17 mouse cellular contexts compared by ENCODE assay signal in the genomic region with DNA sequence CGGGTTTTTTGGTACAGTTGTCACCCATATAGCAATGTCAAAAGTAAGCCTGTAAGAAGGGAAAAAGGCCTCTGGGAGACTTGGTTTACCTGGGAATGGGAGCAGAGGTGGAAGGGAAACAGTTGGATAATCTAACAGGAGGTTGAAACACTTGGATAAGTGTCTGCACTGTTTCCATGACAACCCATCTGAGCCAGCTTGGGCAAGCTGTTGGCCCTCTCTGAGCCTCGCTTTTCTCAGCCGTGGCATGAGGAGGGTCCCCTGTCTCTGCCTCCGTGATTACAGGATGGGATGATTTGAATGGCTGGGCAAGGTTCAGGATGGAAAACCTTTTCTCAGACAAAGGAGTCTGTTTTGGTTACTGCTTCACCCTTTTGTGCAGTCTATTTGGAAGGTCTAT.
DNase-seq lines count a peak whose midpoint lies in the region; ATAC-seq and TF ChIP-seq lines count a peak whose summit lies in the region.
"Had no signal": no experiment of that assay in that cellular context is flagged by ENCODE, and none has a peak within 500 bp of the region (broad histone marks: within the 10 kb centered on the region; RNA-seq: fewer than 3 reads in every experiment).

No protein-coding gene starts in this region.

- intact Hi-C loops in gastrocnemius, adult 2 months (cut with DNase I), result no loop called here

- H3K4me1 ChIP-seq in midbrain, embryonic 15.5 days, result 0 out of 2 replicates have a peak, but pooled peaks cover 4% of the 10 kb centered on the region
- H3K4me1 ChIP-seq in lung, adult 2 months (ENCODE audit: control insufficient read depth, insufficient read depth, low read length), result no peaks in the 10 kb centered on the region
- H3K4me1 ChIP-seq: embryonic facial prominence, embryonic 15.5 days; heart, embryonic 13.5 days; limb, embryonic 12.5 days; neural tube, embryonic 13.5 days had no signal

- H3K9me3 ChIP-seq in midbrain, embryonic 15.5 days, result no peaks in the 10 kb centered on the region
- H3K9me3 ChIP-seq: embryonic facial prominence, embryonic 15.5 days; neural tube, embryonic 13.5 days had no signal

- no peak for TF ChIP-seq CTCF in lung, adult 2 months (IDR thresholded peaks at IDR 0.05; ENCODE audit: insufficient read depth, low read length)
- no peak for TF ChIP-seq CTCF in gastrocnemius, adult 2 months (IDR thresholded peaks at IDR 0.05)

- no peak overlapping the region for H3K9ac ChIP-seq in midbrain, embryonic 15.5 days
- H3K9ac ChIP-seq: embryonic facial prominence, embryonic 15.5 days; heart, embryonic 13.5 days; limb, embryonic 12.5 days; lung, embryonic 14.5 days; neural tube, embryonic 13.5 days had no signal

- DNase-seq in cerebellum, postnatal 10 days, result peak; percentile 47 to 66
- DNase-seq in cerebellum, postnatal 4 days (ENCODE audit: low spot score in 2 of 2), result no peak
- peak; percentile 56 for DNase-seq in R1 (ENCODE audit: low read depth, low spot score)
- peak; percentile 61 to 78 for DNase-seq in layer of hippocampus, adult 18-20 months (ENCODE audit: low spot score in 2 of 2)
- DNase-seq in lung, adult 2 months, result no peak
- no peak for DNase-seq in gastrocnemius, adult 2 months
- DNase-seq in gastrocnemius, postnatal 25 days, result no peak
- DNase-seq: cerebellum, postnatal 25 days; kidney, postnatal 4 days; lung, embryonic 14.5 days; spleen, adult 18-20 months had no signal

- H3K27ac ChIP-seq in midbrain, embryonic 15.5 days, result no peak overlapping the region
- no peak overlapping the region for H3K27ac ChIP-seq in gastrocnemius, adult 2 months
- H3K27ac ChIP-seq: embryonic facial prominence, embryonic 15.5 days; heart, embryonic 13.5 days; limb, embryonic 12.5 days; neural tube, embryonic 13.5 days had no signal

- H3K4me3 ChIP-seq in midbrain, embryonic 15.5 days, result no peak overlapping the region
- no peak overlapping the region for H3K4me3 ChIP-seq in lung, adult 2 months (replicated peaks; ENCODE audit: extremely low read depth, low read depth, low read length)
- H3K4me3 ChIP-seq in gastrocnemius, adult 2 months, result no peak overlapping the region
- H3K4me3 ChIP-seq: embryonic facial prominence, embryonic 15.5 days; heart, embryonic 13.5 days; limb, embryonic 12.5 days; neural tube, embryonic 13.5 days had no signal

- H3K4me2 ChIP-seq in midbrain, embryonic 15.5 days, result no peak overlapping the region
- H3K4me2 ChIP-seq: embryonic facial prominence, embryonic 15.5 days; heart, embryonic 13.5 days; limb, embryonic 12.5 days; lung, embryonic 14.5 days; neural tube, embryonic 13.5 days had no signal

- H3K27me3 ChIP-seq in midbrain, embryonic 15.5 days (replicated peaks), result no peaks in the 10 kb centered on the region
- H3K27me3 ChIP-seq: embryonic facial prominence, embryonic 15.5 days; heart, embryonic 13.5 days; limb, embryonic 12.5 days; neural tube, embryonic 13.5 days had no signal

- H3K36me3 ChIP-seq in midbrain, embryonic 15.5 days (replicated peaks), result no peaks in the 10 kb centered on the region
- H3K36me3 ChIP-seq: embryonic facial prominence, embryonic 15.5 days; heart, embryonic 13.5 days; limb, embryonic 12.5 days; neural tube, embryonic 13.5 days had no signal

- 17% methylated on average over 4 of the region's 4 CpGs for WGBS in midbrain, embryonic 15.5 days
- WGBS in lung, adult 2 months, result 62% methylated on average over 4 of the region's 4 CpGs

- peak; percentile 77 for ATAC-seq in midbrain, embryonic 15.5 days (replicated peaks)
- ATAC-seq: inflammation-experienced regulatory T-cells, adult 6 months had no signal

- TF ChIP-seq POLR2A in lung, adult 2 months (IDR thresholded peaks at IDR 0.05; ENCODE audit: borderline replicate concordance, extremely low read depth, low read depth, low read length), result no peak

Comparison
In these comparisons a context has a peak if more than half of its experiments do, and no peak if none do; other contexts are left out.
1. DNase-seq: peak in cerebellum, postnatal 10 days (2 of 2), R1 (single experiment) and layer of hippocampus, adult 18-20 months (2 of 2); none in cerebellum, postnatal 4 days (0 of 2), lung, adult 2 months (single experiment), gastrocnemius, adult 2 months (single experiment) and gastrocnemius, postnatal 25 days (single experiment).